Mouse (Mus musculus): ENCODE data around the gene Slc9b2.

Gene Slc9b2

DNA sequence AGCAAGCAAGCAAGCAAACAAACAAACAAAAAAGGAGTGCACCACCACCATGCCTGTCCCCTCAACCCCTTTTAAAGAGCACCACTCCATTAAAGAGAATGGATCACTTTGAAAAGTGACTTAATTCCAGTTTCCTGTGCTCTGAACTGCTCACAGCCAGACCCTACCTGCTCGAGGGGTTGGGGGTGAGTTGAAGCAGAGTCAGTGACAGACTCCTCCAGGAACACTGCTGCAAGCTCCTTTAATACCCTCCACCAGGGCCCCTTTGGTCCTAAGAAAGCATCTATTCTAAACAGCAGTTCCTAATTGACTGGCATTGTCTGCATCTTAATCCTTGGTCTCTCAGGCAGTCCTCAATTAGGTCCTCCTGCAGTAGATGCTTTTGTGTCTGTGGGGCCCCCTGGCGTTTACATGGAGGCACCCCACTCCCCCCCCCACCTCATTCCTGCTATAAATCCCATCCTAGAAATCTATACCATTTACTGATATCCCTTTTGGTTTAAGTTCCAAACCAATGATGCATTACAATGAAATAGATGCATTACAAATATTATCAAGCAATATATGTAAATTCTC, 5.5 kb downstream of the Slc9b2 start:
- DNase-seq (ENCODE audit: low read depth, low spot score): no peak

DNA sequence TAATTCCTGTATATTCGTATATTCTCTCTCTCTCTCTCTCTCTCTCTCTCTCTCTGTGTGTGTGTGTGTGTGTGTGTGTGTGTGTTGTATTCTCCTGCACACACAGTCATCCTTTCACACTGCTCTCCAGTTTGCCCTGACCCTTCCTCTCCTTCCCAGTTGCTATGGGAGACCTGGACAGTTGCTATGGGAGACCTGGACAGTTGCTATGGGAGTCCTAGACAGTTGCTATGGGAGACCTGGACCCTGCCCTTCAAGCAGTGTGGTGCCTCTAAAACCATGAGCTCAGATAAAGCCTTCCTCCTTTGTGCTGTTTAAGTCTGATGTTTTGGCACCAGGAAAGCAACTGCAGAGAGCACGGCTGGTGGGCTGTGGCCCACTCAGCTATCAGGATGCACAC, 6.2 kb downstream of the Slc9b2 start:
- no peak for DNase-seq (ENCODE audit: low read depth, low spot score)

DNA sequence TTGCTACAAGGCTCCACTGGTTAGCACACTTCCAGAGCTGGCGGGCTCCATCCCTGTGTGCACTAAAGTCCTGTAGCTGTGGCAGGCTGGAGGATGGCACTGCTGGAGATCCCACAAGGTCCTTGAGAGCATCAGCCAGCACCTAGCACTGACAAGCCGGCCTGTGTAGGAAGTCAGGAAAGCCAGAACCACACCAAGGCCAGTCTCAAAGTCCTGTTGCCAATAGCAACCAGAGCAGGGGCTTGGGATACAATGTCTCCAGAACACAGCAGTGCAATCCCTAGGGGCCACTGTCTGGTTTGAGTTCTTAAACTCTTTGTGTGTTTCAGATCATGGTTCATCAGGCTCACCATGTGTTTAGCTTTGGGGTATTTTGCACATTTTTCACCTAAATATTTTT, 7.3 kb downstream of the Slc9b2 start:
- DNase-seq (ENCODE audit: low read depth, low spot score): no peak

DNA sequence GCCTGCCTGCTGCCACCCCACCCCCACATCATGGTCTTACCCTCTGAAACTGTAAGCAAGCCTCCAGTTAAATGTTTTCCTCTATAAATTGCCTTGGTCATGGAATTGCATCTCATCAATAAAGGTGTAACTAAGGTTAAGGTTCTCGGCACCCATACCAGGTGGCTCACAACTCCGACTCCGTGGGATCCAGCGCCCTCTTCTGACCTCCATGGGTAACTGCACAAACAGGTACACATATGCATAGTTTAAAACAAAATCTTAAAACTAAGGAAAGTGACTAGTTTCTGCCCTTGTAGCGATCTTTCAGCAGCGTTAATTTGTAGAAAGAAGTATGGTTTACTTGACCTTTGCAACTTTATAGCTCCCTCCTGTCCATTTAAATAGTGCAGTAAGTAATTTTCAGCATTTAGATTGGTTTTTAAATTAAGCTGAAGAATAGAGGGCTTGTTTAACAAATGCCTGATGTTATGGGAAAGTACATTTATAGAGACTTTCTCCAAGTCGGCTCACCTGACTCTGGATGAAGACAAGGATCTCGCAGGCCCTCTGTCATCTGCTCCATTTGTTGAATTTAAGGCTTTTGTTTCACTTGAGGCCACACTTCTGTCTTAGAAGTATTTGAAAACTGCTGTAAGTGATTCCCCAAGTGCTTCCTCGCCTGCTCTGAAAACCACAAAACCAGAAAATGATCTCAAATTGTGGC, 8.4 kb downstream of the Slc9b2 start:
- DNase-seq (ENCODE audit: low read depth, low spot score): no peak

DNA sequence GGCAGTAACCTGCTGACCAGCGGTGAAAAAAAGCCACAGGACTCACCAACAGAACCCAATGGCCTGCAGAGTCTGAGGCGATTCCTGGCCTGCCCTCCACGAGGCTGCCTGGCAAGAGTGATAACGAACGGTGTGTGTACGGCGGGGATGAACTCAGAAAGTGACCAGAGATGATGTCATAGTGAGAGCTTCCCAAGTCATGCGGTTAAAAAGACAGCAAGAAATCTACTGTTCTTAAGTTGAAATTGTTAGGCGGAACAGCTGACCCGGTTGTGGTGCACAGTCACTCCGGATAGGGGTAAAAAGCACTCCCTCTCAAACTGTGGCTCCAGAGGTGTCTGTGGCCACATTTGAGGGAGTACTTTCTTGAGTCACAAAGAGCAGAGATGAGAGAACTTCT, 10.8 kb downstream of the Slc9b2 start:
- no peak for DNase-seq (ENCODE audit: low read depth, low spot score)

DNA sequence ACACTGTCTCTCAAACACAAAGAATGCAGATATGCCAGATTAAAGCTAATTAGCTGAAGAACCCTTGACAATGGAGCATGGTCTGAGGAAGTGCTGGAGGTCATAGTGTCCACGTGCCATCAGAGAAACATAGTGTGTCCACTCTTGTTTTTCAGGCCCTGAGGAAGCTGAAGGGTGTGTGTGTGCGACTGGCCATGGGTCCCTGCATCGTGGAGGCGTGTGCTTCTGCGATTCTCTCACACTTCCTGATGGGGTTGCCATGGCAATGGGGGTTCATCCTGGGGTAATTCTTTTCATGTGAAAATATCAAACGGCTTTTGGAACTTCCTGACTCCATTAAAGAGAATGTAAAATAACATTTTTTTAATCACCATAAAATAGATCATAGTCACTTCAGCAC, 16.9 kb downstream of the Slc9b2 start:
- no peak for DNase-seq (ENCODE audit: low read depth, low spot score)

DNA sequence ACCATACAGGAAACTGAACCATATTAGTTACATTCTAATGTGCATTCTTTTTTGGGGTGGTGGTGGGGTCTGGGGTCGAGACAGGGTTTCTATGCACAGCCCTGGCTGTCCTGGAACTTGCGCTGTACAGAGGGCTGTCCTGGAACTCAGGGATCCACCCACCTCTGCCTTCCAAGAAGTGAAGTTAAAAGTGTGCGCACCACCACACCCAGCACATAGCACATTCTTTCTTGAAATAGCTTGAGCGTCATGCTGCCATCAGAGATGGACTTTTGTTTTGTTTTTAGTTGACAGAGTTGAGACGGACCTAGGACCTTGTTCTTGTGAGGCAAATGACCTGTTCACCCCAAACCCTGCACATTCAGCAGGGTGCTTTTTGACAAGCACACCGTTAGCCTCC, 19.7 kb downstream of the Slc9b2 start:
- DNase-seq (ENCODE audit: low read depth, low spot score): no peak

GRCm38 (mm10) chr3:135327601-135328000, 20.1 kb downstream of the Slc9b2 start:
- no peak for DNase-seq (ENCODE audit: low read depth, low spot score)

DNA sequence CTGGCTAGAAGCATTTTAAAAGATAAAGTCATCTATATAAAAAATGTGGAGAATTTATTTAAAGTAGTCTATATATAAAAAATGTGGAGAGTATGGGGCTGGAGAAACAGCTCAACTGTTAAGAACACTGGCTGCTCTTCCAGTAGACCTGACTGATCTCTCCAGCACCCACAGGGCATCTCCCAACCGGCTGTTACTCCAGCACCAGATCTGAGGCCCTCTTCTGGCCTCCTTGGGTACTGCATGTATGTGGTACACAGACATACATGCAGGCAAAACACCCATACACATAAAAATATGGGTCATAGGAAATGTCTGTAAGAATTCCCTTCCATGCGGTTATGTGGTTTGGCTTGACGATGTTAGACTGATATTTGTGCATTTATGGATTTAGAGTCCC, 21.1 kb downstream of the Slc9b2 start:
- peak; percentile 60 for DNase-seq (ENCODE audit: low read depth, low spot score)

DNA sequence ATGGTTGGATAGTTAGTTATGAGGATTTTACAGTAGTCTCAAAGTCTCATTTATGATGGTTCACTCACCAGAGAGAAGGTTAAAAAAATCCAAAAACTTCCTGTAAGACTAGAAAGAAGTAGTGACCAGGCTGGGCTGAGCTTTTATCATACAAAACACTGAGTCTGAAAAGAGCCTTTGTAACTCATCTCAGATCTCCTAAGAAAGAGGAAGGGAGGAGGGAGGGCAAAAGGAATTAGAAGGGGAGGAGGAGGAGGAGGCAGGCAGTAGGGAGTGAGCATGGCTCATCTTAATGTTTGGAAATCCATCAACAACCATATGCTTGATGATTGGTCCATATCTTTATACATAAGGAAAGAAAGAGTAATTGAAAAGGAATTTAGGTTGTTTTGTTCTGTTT, 25.2 kb downstream of the Slc9b2 start:
- no peak for DNase-seq (ENCODE audit: low read depth, low spot score)

DNA sequence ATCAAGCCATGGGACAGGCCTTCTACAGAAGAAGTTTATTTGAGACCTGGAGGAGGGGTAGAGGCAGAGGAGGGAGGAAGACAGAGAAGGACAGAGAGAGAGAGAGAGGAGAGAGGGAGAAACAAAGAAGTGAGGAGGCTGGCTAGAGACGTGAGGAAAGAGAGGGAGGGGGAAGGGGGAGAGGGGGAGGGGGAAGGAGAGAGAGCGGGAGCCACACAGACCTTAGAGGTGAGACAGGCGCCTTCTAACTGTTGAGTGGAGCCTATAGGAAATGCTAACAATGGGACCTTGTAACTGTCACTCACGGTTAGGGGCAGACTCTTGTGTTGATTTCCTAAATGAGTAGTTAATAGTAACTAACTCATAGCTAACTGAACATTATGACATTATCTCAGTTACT, 26.3 kb downstream of the Slc9b2 start:
- DNase-seq (ENCODE audit: low read depth, low spot score): no peak

GRCm38 (mm10) chr3:135347739-135348264, 40.3 kb downstream of the Slc9b2 start, which contains the start of gene Slc9b1:
Gene Slc9b1, plus strand, starts transcription at chr3:135348029.
- no peak for DNase-seq (ENCODE audit: low read depth, low spot score)

GRCm38 (mm10) chr3:135349022-135349421, 41.5 kb downstream of the Slc9b2 start:
- DNase-seq (ENCODE audit: low read depth, low spot score): no peak

GRCm38 (mm10) chr3:135351857-135352256, 44.4 kb downstream of the Slc9b2 start:
- no peak for DNase-seq (ENCODE audit: low read depth, low spot score)

GRCm38 (mm10) chr3:135357394-135357793, 49.9 kb downstream of the Slc9b2 start:
- no peak for DNase-seq (ENCODE audit: low read depth, low spot score)

- DNase-seq (ENCODE audit: low read depth, low spot score): no peak
These were observed 68.3 kb downstream of the Slc9b2 start for GRCm38 (mm10) chr3:135375836-135376235.

DNA sequence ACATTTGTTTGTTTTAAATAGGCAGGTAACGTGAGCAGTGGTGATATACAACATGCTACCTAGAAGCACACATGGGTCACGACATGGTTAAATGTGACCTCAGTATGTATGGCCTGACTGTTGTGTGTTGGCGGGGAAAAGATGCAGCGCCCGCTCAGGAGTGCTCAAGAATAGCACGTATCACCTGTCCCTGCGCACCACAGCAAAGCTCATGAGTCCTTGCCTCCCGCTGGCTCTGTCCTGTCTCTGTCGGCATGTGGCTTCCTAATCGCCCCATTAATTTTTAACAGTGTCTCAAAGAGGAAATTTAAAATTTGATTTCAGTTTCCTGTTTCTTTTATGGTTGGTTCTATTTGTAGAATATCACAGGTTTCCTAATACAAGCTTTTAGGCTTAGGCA, 69.9 kb downstream of the Slc9b2 start:
- DNase-seq (ENCODE audit: low read depth, low spot score): no peak

DNA sequence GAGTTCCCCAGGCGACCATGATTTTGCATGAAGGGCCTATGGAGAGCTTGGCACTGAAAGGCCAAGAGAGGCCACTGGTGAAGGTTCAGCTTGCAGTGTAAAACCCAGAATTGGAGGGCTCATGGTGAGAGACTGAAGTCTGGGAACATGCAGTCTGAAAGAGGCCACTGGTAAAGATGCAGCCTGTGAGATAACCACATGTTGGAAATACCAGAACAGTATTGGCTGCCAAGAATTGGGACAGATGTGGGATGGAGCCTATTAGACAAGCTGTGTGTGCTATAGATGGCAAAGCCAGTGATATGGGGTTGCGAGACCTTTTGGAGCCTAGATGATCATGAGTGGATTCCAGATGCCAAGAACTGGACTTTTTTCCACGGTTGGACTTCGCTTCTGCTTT, 72.4 kb downstream of the Slc9b2 start:
- no peak for DNase-seq (ENCODE audit: low read depth, low spot score)

GRCm38 (mm10) chr3:135393186-135393585, 85.7 kb downstream of the Slc9b2 start:
- DNase-seq (ENCODE audit: low read depth, low spot score): no peak
